Mouse (Mus musculus) heart, embryonic 15.5 days (tissue): Measurements from ENCODE around the gene Ssx2ip. TPM values are rescaled to one million over a fixed set of nuclear protein-coding genes. Genes with fewer than 3 reads are reported as not detected.
A peak's percentile ranks its signal among the peaks of the same experiment; 100 is the strongest.

Experiments
- ATAC-seq: fragments of 200-750 bp; cut with Nextera tagmentation; replicated peaks from 2 replicates; pipeline ENCODE4 v1.8.0; 2017; ENCODE audit warnings: low read depth, moderate TSS enrichment; ENCODE audit not compliant: insufficient number of reproducible peaks, insufficient read depth, low FRiP score
- H3K27ac ChIP-seq: fragments of 300-500 bp; sonication (generic); 2 replicates; pipeline ENCODE4 v1.5.1; 2015; ENCODE audit warnings: mild to moderate bottlenecking, inconsistent platforms
- H3K27me3 ChIP-seq: fragments of 300-500 bp; sonication (generic); 2 replicates; pipeline ENCODE4 v1.6.1; 2015; ENCODE audit warnings: inconsistent platforms
- H3K36me3 ChIP-seq: fragments of 300-500 bp; sonication (generic); 2 replicates; pipeline ENCODE4 v1.6.1; 2015; ENCODE audit warnings: mild to moderate bottlenecking, inconsistent platforms
- H3K4me1 ChIP-seq: fragments of 300-500 bp; sonication (generic); replicated peaks from 2 replicates; pipeline ENCODE4 v1.6.1; 2015; ENCODE audit warnings: inconsistent platforms
- H3K4me2 ChIP-seq: fragments of 300-500 bp; sonication (generic); 2 replicates; pipeline ENCODE4 v1.6.1; 2015; ENCODE audit warnings: inconsistent platforms, mild to moderate bottlenecking, moderate library complexity
- H3K4me3 ChIP-seq: fragments of 300-500 bp; sonication (generic); 2 replicates; pipeline ENCODE4 v1.5.1; 2015; ENCODE audit warnings: mild to moderate bottlenecking, inconsistent platforms
- H3K9ac ChIP-seq: fragments of 300-500 bp; sonication (generic); 2 replicates; pipeline ENCODE4 v1.6.1; 2015; ENCODE audit warnings: mild to moderate bottlenecking, inconsistent platforms
- H3K9me3 ChIP-seq: fragments of 300-500 bp; sonication (generic); replicated peaks from 2 replicates; pipeline ENCODE4 v1.6.1; 2016; ENCODE audit warnings: inconsistent platforms
- WGBS: fragments of 180-500 bp; shearing (Covaris S2); methylation state at CpG from one replicate; pipeline ENCODE4 v1.1.7; 2015; ENCODE audit warnings: mixed read lengths; 5-methylcytosine and 5-hydroxymethylcytosine counted together
- microRNA-seq: library from miRNA; unstranded; fragments of <30 nt; microRNA quantifications from one replicate; pipeline ENCODE4, GENCODE M21; 2016
- polyA plus RNA-seq: library from polyadenylated mRNA; unstranded; fragments of >200 nt; fragmentation: Nextera tagmentation; extraction: Ambion mirVana; gene quantifications from 2 replicates; pipeline ENCODE4 v1.2.1, GENCODE M21; 2015

The Ssx2ip gene
- polyA plus RNA-seq, 1 experiment from 2014 or later = 15.5 TPM

- H3K9me3 ChIP-seq = no peaks in the 10 kb centered on the region
- H3K9ac ChIP-seq = peak overlapping the region; percentile 64
- whole genome bisulfite sequencing = under 1% methylated on average over 29 of the region's 29 CpGs
- peaks cover 12% of the 10 kb centered on the region for H3K4me1 ChIP-seq
- 0 out of 2 replicates have a peak, but pooled peaks cover 3% of the 10 kb centered on the region for H3K36me3 ChIP-seq
- peak overlapping the region; percentile 69 for H3K4me2 ChIP-seq
- ATAC-seq = peak; percentile 100
- H3K4me3 ChIP-seq = peak overlapping the region; percentile 63
- H3K27ac ChIP-seq = peak overlapping the region; percentile 84
- no peaks in the 10 kb centered on the region for H3K27me3 ChIP-seq
Observed at GRCm38 (mm10) chr3:146450371-146450841, 46.0 kb downstream of the Ssx2ip start.

- H3K36me3 ChIP-seq = peaks cover 10% of the 10 kb centered on the region; the same call in 1 of the 2 replicates
- no peak overlapping the region for H3K4me3 ChIP-seq
- WGBS = 85% methylated on average over 5 of the region's 5 CpGs
- peaks cover 12% of the 10 kb centered on the region for H3K4me1 ChIP-seq
- no peak overlapping the region for H3K9ac ChIP-seq
- no peaks in the 10 kb centered on the region for H3K9me3 ChIP-seq
- peak overlapping the region; percentile 69; the same call in 1 of the 2 replicates for H3K4me2 ChIP-seq
- no peak for ATAC-seq
- H3K27me3 ChIP-seq = no peaks in the 10 kb centered on the region
- no peak overlapping the region for H3K27ac ChIP-seq
Observed at GRCm38 (mm10) chr3:146451375-146451774, 46.9 kb downstream of the Ssx2ip start.

- 45% methylated on average over 2 of the region's 2 CpGs for WGBS
- no peak for ATAC-seq
Observed at GRCm38 (mm10) chr3:146462939-146463338, 58.5 kb downstream of the Ssx2ip start.

GRCm38 (mm10) chr3:146469226-146469625 lies 64.8 kb downstream of the Ssx2ip start:
- no peak overlapping the region for H3K9ac ChIP-seq
- WGBS = 73% methylated on average over 2 of the region's 2 CpGs
- H3K27me3 ChIP-seq = no peaks in the 10 kb centered on the region
- no peak for ATAC-seq
- no peak overlapping the region for H3K4me2 ChIP-seq
- H3K36me3 ChIP-seq = no peaks in the 10 kb centered on the region
- H3K9me3 ChIP-seq = no peaks in the 10 kb centered on the region
- H3K27ac ChIP-seq = no peak overlapping the region
- H3K4me3 ChIP-seq = no peak overlapping the region
- H3K4me1 ChIP-seq = no peaks in the 10 kb centered on the region

More at GRCm38 (mm10) chr3:146462939-146463338, 58.5 kb downstream of the Ssx2ip start:
- Histone ChIP-seq H3K27ac (no peak overlapping the region), H3K4me1 (no peaks in the 10 kb centered on the region), H3K36me3 (no peaks in the 10 kb centered on the region; the same call in 1 of the 2 replicates), H3K4me3 (no peak overlapping the region), H3K27me3 (no peaks in the 10 kb centered on the region), H3K9ac (no peak overlapping the region), H3K4me2 (no peak overlapping the region), H3K9me3 (no peaks in the 10 kb centered on the region)

GRCm38 (mm10) chr3:146472657-146473056 lies 68.2 kb downstream of the Ssx2ip start:
- Histone ChIP-seq H3K36me3 (no peaks in the 10 kb centered on the region), H3K27ac (no peak overlapping the region), H3K4me1 (no peaks in the 10 kb centered on the region), H3K9me3 (no peaks in the 10 kb centered on the region), H3K4me3 (no peak overlapping the region), H3K9ac (no peak overlapping the region), H3K4me2 (no peak overlapping the region), H3K27me3 (no peaks in the 10 kb centered on the region)
- no peak for ATAC-seq
- WGBS = 72% methylated on average over 4 of the region's 4 CpGs

- H3K4me2 ChIP-seq = no peak overlapping the region
- no peaks in the 10 kb centered on the region for H3K4me1 ChIP-seq
- H3K27me3 ChIP-seq = no peaks in the 10 kb centered on the region
- H3K4me3 ChIP-seq = no peak overlapping the region
- H3K27ac ChIP-seq = no peak overlapping the region
- no peaks in the 10 kb centered on the region for H3K36me3 ChIP-seq
- no peak for ATAC-seq
- H3K9ac ChIP-seq = no peak overlapping the region
- no peaks in the 10 kb centered on the region for H3K9me3 ChIP-seq
Observed at GRCm38 (mm10) chr3:146473741-146474140, 69.3 kb downstream of the Ssx2ip start.

GRCm38 (mm10) chr3:146474428-146474827 lies 70.0 kb downstream of the Ssx2ip start:
- no peak overlapping the region for H3K9ac ChIP-seq
- H3K4me3 ChIP-seq = no peak overlapping the region
- H3K27me3 ChIP-seq = no peaks in the 10 kb centered on the region
- H3K27ac ChIP-seq = no peak overlapping the region
- no peaks in the 10 kb centered on the region for H3K36me3 ChIP-seq
- no peak for ATAC-seq
- H3K4me2 ChIP-seq = no peak overlapping the region
- WGBS = 82% methylated on average over 3 of the region's 3 CpGs
- no peaks in the 10 kb centered on the region for H3K4me1 ChIP-seq
- H3K9me3 ChIP-seq = no peaks in the 10 kb centered on the region

GRCm38 (mm10) chr3:146482044-146482443 lies 77.6 kb downstream of the Ssx2ip start:
- Histone ChIP-seq H3K4me1 (no peaks in the 10 kb centered on the region), H3K27me3 (no peaks in the 10 kb centered on the region), H3K4me2 (no peak overlapping the region), H3K9me3 (no peaks in the 10 kb centered on the region), H3K36me3 (no peaks in the 10 kb centered on the region), H3K9ac (no peak overlapping the region), H3K27ac (no peak overlapping the region), H3K4me3 (no peak overlapping the region)
- ATAC-seq = no peak
- 65% methylated on average over 2 of the region's 2 CpGs for WGBS

GRCm38 (mm10) chr3:146486464-146486863 lies 82.0 kb downstream of the Ssx2ip start:
- H3K4me2 ChIP-seq = no peak overlapping the region
- H3K4me3 ChIP-seq = no peak overlapping the region
- no peaks in the 10 kb centered on the region for H3K9me3 ChIP-seq
- H3K27ac ChIP-seq = no peak overlapping the region
- no peak overlapping the region for H3K9ac ChIP-seq
- ATAC-seq = no peak
- WGBS = 80% methylated on average over 4 of the region's 4 CpGs
- H3K4me1 ChIP-seq = no peaks in the 10 kb centered on the region
- no peaks in the 10 kb centered on the region for H3K36me3 ChIP-seq
- H3K27me3 ChIP-seq = no peaks in the 10 kb centered on the region

Small RNAs within 50 kb of the gene (microRNA-seq; reads per million reads assigned to microRNA genes)
- gene Gm22901 = not detected

Other genes starting within 250 kb of the Ssx2ip start
- 35.1 and 40.7 TPM in 2 replicates for gene Lpar3, start 183.7 kb upstream of the Ssx2ip start, polyA plus RNA-seq
- gene Ctbs, start 45.2 kb downstream of the Ssx2ip start, polyA plus RNA-seq = 7.5 and 8.6 TPM in 2 replicates
- 4.2 and 5.8 TPM in 2 replicates for gene Spata1, start 95.1 kb downstream of the Ssx2ip start, polyA plus RNA-seq
- gene Gng5, start 95.2 kb downstream of the Ssx2ip start, polyA plus RNA-seq = 976 and 1,307 TPM in 2 replicates
- gene Rpf1, start 116.8 kb downstream of the Ssx2ip start, polyA plus RNA-seq = 33.6 and 35.5 TPM in 2 replicates
- gene Uox, start 165.8 kb downstream of the Ssx2ip start, polyA plus RNA-seq = 0.11 TPM in 1 of 2 replicates, not detected in the other
- not detected in 2 replicates for gene Dnase2b, start 211.0 kb downstream of the Ssx2ip start, polyA plus RNA-seq
- gene 4930503B20Rik, start 246.7 kb downstream of the Ssx2ip start, polyA plus RNA-seq = 0.10 TPM in 1 of 2 replicates, not detected in the other